Comparison of ENCODE assay signal across 23 mouse cellular contexts in genomic region chr10:97389647-97390590, GRCm38 (mm10).
DNase-seq lines count a peak whose midpoint lies in the region; ATAC-seq and TF ChIP-seq lines count a peak whose summit lies in the region.
"Had no signal": no experiment of that assay in that cellular context is flagged by ENCODE, and none has a peak within 500 bp of the region (broad histone marks: within the 10 kb centered on the region; RNA-seq: fewer than 3 reads in every experiment).

No protein-coding gene starts in this region.

- peak; percentile 26 for DNase-seq in kidney, postnatal 0 days (ENCODE audit: low spot score)
- DNase-seq in kidney, adult 18-20 months, result no peak
- peak; percentile 53 for DNase-seq in gastrocnemius, adult 2 months
- peak; percentile 73 to 78 for DNase-seq in heart, adult 9 months (ENCODE audit: low spot score in 2 of 2)
- peak; percentile 46 for DNase-seq in heart, postnatal 4 days
- DNase-seq in testis, postnatal 10 days (ENCODE audit: low spot score), result no peak
- no peak for DNase-seq in adrenal gland, postnatal 36 days
- no peak for DNase-seq in right cerebral cortex, adult 18-20 months
- DNase-seq: adrenal gland, adult 8-10 months; B cell, adult 2 months; cerebellum, postnatal 10 days; kidney, postnatal 25 days; lung, postnatal 4 days; right cerebral cortex, postnatal 25 days had no signal

- H3K27ac ChIP-seq in kidney, postnatal 0 days, result no peak overlapping the region
- H3K27ac ChIP-seq in gastrocnemius, adult 2 months, result peak overlapping the region; percentile 78
- H3K27ac ChIP-seq: embryonic facial prominence, embryonic 12.5 days; hindbrain, postnatal 0 days; liver, embryonic 14.5 days; lung, embryonic 15.5 days; stomach, postnatal 0 days had no signal

- no peak overlapping the region for H3K4me3 ChIP-seq in kidney, postnatal 0 days (replicated peaks; ENCODE audit: low read depth, low read length)
- H3K4me3 ChIP-seq in gastrocnemius, adult 2 months, result no peak overlapping the region
- H3K4me3 ChIP-seq: embryonic facial prominence, embryonic 12.5 days; erythroblast, embryonic 14.5 days; lung, embryonic 15.5 days had no signal

- ATAC-seq in kidney, postnatal 0 days (replicated peaks; ENCODE audit: low FRiP score, low read depth), result no peak
- ATAC-seq: forebrain, embryonic 14.5 days; hindbrain, postnatal 0 days; intestine, postnatal 0 days; midbrain, embryonic 16.5 days had no signal

- H3K36me3 ChIP-seq in kidney, postnatal 0 days (ENCODE audit: insufficient read depth, low read length), result no peaks in the 10 kb centered on the region
- H3K36me3 ChIP-seq: embryonic facial prominence, embryonic 12.5 days; lung, embryonic 15.5 days had no signal

- no peak overlapping the region for H3K4me2 ChIP-seq in kidney, postnatal 0 days (ENCODE audit: low read length)
- H3K4me2 ChIP-seq: embryonic facial prominence, embryonic 12.5 days; lung, embryonic 15.5 days had no signal

- H3K4me1 ChIP-seq in kidney, postnatal 0 days (replicated peaks; ENCODE audit: insufficient read depth, low read length), result no peaks in the 10 kb centered on the region
- H3K4me1 ChIP-seq: lung, embryonic 15.5 days had no signal

- no peak for TF ChIP-seq CTCF in kidney, postnatal 0 days (IDR thresholded peaks at IDR 0.05; ENCODE audit: low read depth)
- TF ChIP-seq CTCF in gastrocnemius, adult 2 months (IDR thresholded peaks at IDR 0.05), result no peak

- no peaks in the 10 kb centered on the region for H3K9me3 ChIP-seq in kidney, postnatal 0 days (replicated peaks; ENCODE audit: low read length)
- H3K9me3 ChIP-seq: embryonic facial prominence, embryonic 12.5 days; lung, embryonic 15.5 days had no signal

- intact Hi-C loops in gastrocnemius, adult 2 months (cut with DNase I), result loop anchor here (10.0 kb wide), 1 partner anchor 95 kb away; no protein-coding TSS in a partner anchor

- WGBS in kidney, postnatal 0 days, result 66% methylated on average over 7 of the region's 7 CpGs

- H3K9ac ChIP-seq in kidney, postnatal 0 days (ENCODE audit: low read depth, low read length), result no peak overlapping the region
- H3K9ac ChIP-seq: embryonic facial prominence, embryonic 12.5 days; liver, embryonic 14.5 days; lung, embryonic 15.5 days had no signal

- no peaks in the 10 kb centered on the region for H3K27me3 ChIP-seq in kidney, postnatal 0 days (ENCODE audit: insufficient read depth, low read length)
- H3K27me3 ChIP-seq: embryonic facial prominence, embryonic 12.5 days; lung, embryonic 15.5 days had no signal

Comparison
In these comparisons a context has a peak if more than half of its experiments do, and no peak if none do; other contexts are left out.
1. DNase-seq: peak in kidney, postnatal 0 days (single experiment), gastrocnemius, adult 2 months (single experiment), heart, adult 9 months (2 of 2) and heart, postnatal 4 days (single experiment); none in kidney, adult 18-20 months (single experiment), testis, postnatal 10 days (single experiment), adrenal gland, postnatal 36 days (0 of 2) and right cerebral cortex, adult 18-20 months (single experiment).